Mouse (Mus musculus): Measurements from ENCODE around the gene Tcea3.

- no peak for TF ChIP-seq CTCF (conservative IDR thresholded peaks at IDR 0.05; ENCODE audit: insufficient read depth, insufficient read length, low read depth, low read length)
- TF ChIP-seq POLR2A (IDR thresholded peaks at IDR 0.05; ENCODE audit: low read depth, low read length) = no peak
These were observed 48.4 kb downstream of the Tcea3 start for GRCm38 (mm10) chr4:136295941-136296340.

Data from kidney, adult 2 months (tissue).